23 mouse cellular contexts compared by ENCODE assay signal in genomic region chr15:23134950-23135715, GRCm38 (mm10).
DNase-seq lines count a peak whose midpoint lies in the region; ATAC-seq and TF ChIP-seq lines count a peak whose summit lies in the region.
"Had no signal": no experiment of that assay in that cellular context is flagged by ENCODE, and none has a peak within 500 bp of the region (broad histone marks: within the 10 kb centered on the region; RNA-seq: fewer than 3 reads in every experiment).

No protein-coding gene starts in this region.

- TF ChIP-seq CTCF in forebrain, postnatal 0 days (IDR thresholded peaks at IDR 0.05; ENCODE audit: low read depth), result no peak

- no peak overlapping the region for H3K27ac ChIP-seq in forebrain, embryonic 13.5 days
- no peak overlapping the region for H3K27ac ChIP-seq in forebrain, postnatal 0 days (ENCODE audit: low read depth, low read length)
- no peak overlapping the region for H3K27ac ChIP-seq in midbrain, embryonic 12.5 days (replicated peaks)
- no peak overlapping the region for H3K27ac ChIP-seq in midbrain, embryonic 15.5 days
- H3K27ac ChIP-seq in hindbrain, embryonic 16.5 days (ENCODE audit: low read depth, low read length), result no peak overlapping the region
- no peak overlapping the region for H3K27ac ChIP-seq in neural tube, embryonic 14.5 days (ENCODE audit: low read depth, low read length)
- H3K27ac ChIP-seq: embryonic facial prominence, embryonic 12.5 days; left cerebral cortex, adult 2 months; liver, embryonic 15.5 days; lung, embryonic 15.5 days had no signal

- no peaks in the 10 kb centered on the region for H3K27me3 ChIP-seq in forebrain, embryonic 13.5 days
- H3K27me3 ChIP-seq in forebrain, postnatal 0 days (ENCODE audit: insufficient read depth, low read length), result no peaks in the 10 kb centered on the region
- H3K27me3 ChIP-seq in midbrain, embryonic 12.5 days, result no peaks in the 10 kb centered on the region
- no peaks in the 10 kb centered on the region for H3K27me3 ChIP-seq in midbrain, embryonic 15.5 days (replicated peaks)
- H3K27me3 ChIP-seq in hindbrain, embryonic 16.5 days (replicated peaks; ENCODE audit: control insufficient read depth, insufficient read depth, low read length), result no peaks in the 10 kb centered on the region
- H3K27me3 ChIP-seq in neural tube, embryonic 14.5 days (ENCODE audit: control insufficient read depth, insufficient read depth, low read length), result no peaks in the 10 kb centered on the region
- H3K27me3 ChIP-seq: embryonic facial prominence, embryonic 12.5 days; heart, embryonic 12.5 days; liver, embryonic 15.5 days; lung, embryonic 15.5 days had no signal

- WGBS in forebrain, embryonic 13.5 days, result 43% methylated on average over 6 of the region's 6 CpGs
- 40% methylated on average over 6 of the region's 6 CpGs for WGBS in forebrain, postnatal 0 days
- WGBS in midbrain, embryonic 12.5 days, result 54% methylated on average over 6 of the region's 6 CpGs
- WGBS in midbrain, embryonic 15.5 days, result 50% methylated on average over 6 of the region's 6 CpGs
- WGBS in hindbrain, embryonic 16.5 days, result 47% methylated on average over 6 of the region's 6 CpGs
- 42% methylated on average over 6 of the region's 6 CpGs for WGBS in neural tube, embryonic 14.5 days

- H3K4me3 ChIP-seq in forebrain, embryonic 13.5 days, result no peak overlapping the region
- no peak overlapping the region for H3K4me3 ChIP-seq in forebrain, postnatal 0 days (ENCODE audit: low read depth, low read length)
- H3K4me3 ChIP-seq in midbrain, embryonic 12.5 days, result no peak overlapping the region
- no peak overlapping the region for H3K4me3 ChIP-seq in midbrain, embryonic 15.5 days
- no peak overlapping the region for H3K4me3 ChIP-seq in hindbrain, embryonic 16.5 days (ENCODE audit: low read length)
- H3K4me3 ChIP-seq in neural tube, embryonic 14.5 days (ENCODE audit: low read depth, low read length), result no peak overlapping the region
- H3K4me3 ChIP-seq: embryonic facial prominence, embryonic 12.5 days; erythroblast, embryonic 14.5 days; heart, embryonic 12.5 days; left cerebral cortex, adult 2 months; liver, embryonic 15.5 days; lung, embryonic 15.5 days had no signal

- no peaks in the 10 kb centered on the region for H3K36me3 ChIP-seq in forebrain, embryonic 13.5 days (ENCODE audit: poor library complexity, severe bottlenecking)
- no peaks in the 10 kb centered on the region for H3K36me3 ChIP-seq in forebrain, postnatal 0 days (ENCODE audit: insufficient read depth)
- H3K36me3 ChIP-seq in midbrain, embryonic 12.5 days, result no peaks in the 10 kb centered on the region
- H3K36me3 ChIP-seq in midbrain, embryonic 15.5 days (replicated peaks), result no peaks in the 10 kb centered on the region
- no peaks in the 10 kb centered on the region for H3K36me3 ChIP-seq in hindbrain, embryonic 16.5 days (ENCODE audit: control insufficient read depth, insufficient read depth, low read length)
- H3K36me3 ChIP-seq in neural tube, embryonic 14.5 days (ENCODE audit: control insufficient read depth, insufficient read depth, low read length), result no peaks in the 10 kb centered on the region
- H3K36me3 ChIP-seq: embryonic facial prominence, embryonic 12.5 days; heart, embryonic 12.5 days; liver, embryonic 15.5 days; lung, embryonic 15.5 days had no signal

- H3K4me1 ChIP-seq in forebrain, embryonic 13.5 days, result peaks cover 3% of the 10 kb centered on the region; the same call in 1 of the 2 replicates
- no peaks in the 10 kb centered on the region for H3K4me1 ChIP-seq in forebrain, postnatal 0 days (ENCODE audit: insufficient read depth)
- H3K4me1 ChIP-seq in midbrain, embryonic 12.5 days, result no peaks in the 10 kb centered on the region
- no peaks in the 10 kb centered on the region for H3K4me1 ChIP-seq in midbrain, embryonic 15.5 days
- no peaks in the 10 kb centered on the region for H3K4me1 ChIP-seq in hindbrain, embryonic 16.5 days (ENCODE audit: control insufficient read depth, insufficient read depth, low read depth, low read length)
- H3K4me1 ChIP-seq in neural tube, embryonic 14.5 days (ENCODE audit: control insufficient read depth, insufficient read depth, low read length), result no peaks in the 10 kb centered on the region
- H3K4me1 ChIP-seq: embryonic facial prominence, embryonic 12.5 days; heart, embryonic 12.5 days; liver, embryonic 15.5 days; lung, embryonic 15.5 days had no signal

- H3K4me2 ChIP-seq in forebrain, embryonic 13.5 days, result no peak overlapping the region
- H3K4me2 ChIP-seq in forebrain, postnatal 0 days (ENCODE audit: low read depth), result no peak overlapping the region
- H3K4me2 ChIP-seq in midbrain, embryonic 12.5 days (replicated peaks), result no peak overlapping the region
- no peak overlapping the region for H3K4me2 ChIP-seq in midbrain, embryonic 15.5 days
- no peak overlapping the region for H3K4me2 ChIP-seq in hindbrain, embryonic 16.5 days (ENCODE audit: low read length)
- no peak overlapping the region for H3K4me2 ChIP-seq in neural tube, embryonic 14.5 days (ENCODE audit: low read depth, low read length)
- H3K4me2 ChIP-seq: embryonic facial prominence, embryonic 12.5 days; heart, embryonic 12.5 days; liver, embryonic 15.5 days; lung, embryonic 15.5 days had no signal

- no peak overlapping the region for H3K9ac ChIP-seq in forebrain, embryonic 13.5 days
- no peak overlapping the region for H3K9ac ChIP-seq in forebrain, postnatal 0 days
- H3K9ac ChIP-seq in midbrain, embryonic 12.5 days (replicated peaks), result no peak overlapping the region
- no peak overlapping the region for H3K9ac ChIP-seq in midbrain, embryonic 15.5 days
- no peak overlapping the region for H3K9ac ChIP-seq in hindbrain, embryonic 16.5 days (ENCODE audit: low read depth, low read length)
- no peak overlapping the region for H3K9ac ChIP-seq in neural tube, embryonic 14.5 days (replicated peaks; ENCODE audit: low read depth, low read length)
- H3K9ac ChIP-seq: embryonic facial prominence, embryonic 12.5 days; heart, embryonic 12.5 days; liver, embryonic 15.5 days; lung, embryonic 15.5 days had no signal

- no peak for DNase-seq in forebrain, postnatal 0 days
- DNase-seq in kidney, postnatal 36 days, result no peak
- DNase-seq: adrenal gland, adult 2 months; cerebellum, adult 11-12 months; cerebellum, postnatal 14 days; gastrocnemius, postnatal 25 days; heart, adult 18-20 months; heart, postnatal 10 days; lung, postnatal 36 days; thymus, postnatal 14 days had no signal

- H3K9me3 ChIP-seq in forebrain, embryonic 13.5 days (replicated peaks), result no peaks in the 10 kb centered on the region
- H3K9me3 ChIP-seq in forebrain, postnatal 0 days (ENCODE audit: low read length), result no peaks in the 10 kb centered on the region
- H3K9me3 ChIP-seq in midbrain, embryonic 12.5 days, result no peaks in the 10 kb centered on the region
- no peaks in the 10 kb centered on the region for H3K9me3 ChIP-seq in midbrain, embryonic 15.5 days
- no peaks in the 10 kb centered on the region for H3K9me3 ChIP-seq in hindbrain, embryonic 16.5 days (ENCODE audit: control insufficient read depth, low read length)
- no peaks in the 10 kb centered on the region for H3K9me3 ChIP-seq in neural tube, embryonic 14.5 days (ENCODE audit: control insufficient read depth, low read length)
- H3K9me3 ChIP-seq: embryonic facial prominence, embryonic 12.5 days; heart, embryonic 12.5 days; liver, embryonic 15.5 days; lung, embryonic 15.5 days had no signal

- peak; percentile 51; the same call in 1 of the 2 replicates for ATAC-seq in forebrain, embryonic 13.5 days
- ATAC-seq in forebrain, postnatal 0 days, result no peak
- ATAC-seq in midbrain, embryonic 12.5 days (ENCODE audit: low FRiP score, low read depth), result peak; percentile 54; the same call in 1 of the 2 replicates
- no peak for ATAC-seq in midbrain, embryonic 15.5 days (replicated peaks)
- peak; percentile 54; the same call in 1 of the 2 replicates for ATAC-seq in hindbrain, embryonic 16.5 days
- peak; percentile 88 for ATAC-seq in neural tube, embryonic 14.5 days (ENCODE audit: low read depth)
- no peak for ATAC-seq in megakaryocyte progenitor cell, adult 5-6 weeks (replicated peaks; ENCODE audit: poor library complexity)
- ATAC-seq: intestine, postnatal 0 days had no signal

Comparison
In these comparisons a context has a peak if more than half of its experiments do, and no peak if none do; other contexts are left out.
1. ATAC-seq: peak in forebrain, embryonic 13.5 days (single experiment), midbrain, embryonic 12.5 days (single experiment), hindbrain, embryonic 16.5 days (single experiment) and neural tube, embryonic 14.5 days (single experiment); none in forebrain, postnatal 0 days (single experiment), midbrain, embryonic 15.5 days (single experiment) and megakaryocyte progenitor cell, adult 5-6 weeks (single experiment).